Mouse (Mus musculus) C2C12 (cell line): ENCODE measurements around the gene Rplp1. TPM values are rescaled to one million over a fixed set of nuclear protein-coding genes. Genes with fewer than 3 reads are reported as not detected.

Experiments
- H3K27me3 ChIP-seq: one replicate; pipeline ENCODE4 v1.6.1; 2011; ENCODE audit not compliant: control insufficient read depth, insufficient read depth, insufficient read length
- H3K36me3 ChIP-seq: one replicate; pipeline ENCODE4 v1.6.1; 2011; ENCODE audit not compliant: control insufficient read depth, insufficient read depth
- H3K4me3 ChIP-seq: one replicate; pipeline ENCODE4 v1.5.1; 2011; ENCODE audit warnings: mild to moderate bottlenecking, control low read depth; ENCODE audit not compliant: poor library complexity, insufficient read depth, severe bottlenecking
- H3K79me2 ChIP-seq: one replicate; pipeline ENCODE4 v1.6.1; 2011; ENCODE audit not compliant: control insufficient read depth, insufficient read depth
- H3K79me3 ChIP-seq: one replicate; pipeline ENCODE4 v1.6.1; 2011; ENCODE audit warnings: low read depth, control low read depth
- H3ac ChIP-seq: one replicate; pipeline ENCODE3; 2011; ENCODE audit warnings: low read depth; ENCODE audit not compliant: control insufficient read depth, insufficient read length
- CEBPB ChIP-seq: IDR thresholded peaks from one replicate; pipeline ENCODE4 v1.6.1; 2011; ENCODE audit warnings: low read depth, mild to moderate bottlenecking, control low read depth, moderate library complexity
- CTCF ChIP-seq: IDR thresholded peaks from one replicate; pipeline ENCODE4 v1.5.1; 2011; ENCODE audit not compliant: control insufficient read depth, insufficient read depth, insufficient read length
- FOSL1 ChIP-seq: IDR thresholded peaks from one replicate; pipeline ENCODE4 v1.8.0; 2011; ENCODE audit warnings: mild to moderate bottlenecking, low read length; ENCODE audit not compliant: poor library complexity, insufficient read depth, severe bottlenecking
- MAX ChIP-seq: IDR thresholded peaks from one replicate; pipeline ENCODE4 v1.6.1; 2011; ENCODE audit warnings: mild to moderate bottlenecking, control low read depth
- MYOD1 ChIP-seq: IDR thresholded peaks from one replicate; pipeline ENCODE4 v1.6.1; 2011; ENCODE audit warnings: low read depth; ENCODE audit not compliant: control insufficient read depth, insufficient read length
- MYOG ChIP-seq: IDR thresholded peaks from one replicate; pipeline ENCODE4 v1.6.1; 2011; ENCODE audit not compliant: control insufficient read depth, insufficient read length; ENCODE audit errors: extremely low read depth
- USF1 ChIP-seq: IDR thresholded peaks from one replicate; pipeline ENCODE4 v1.6.1; 2011; ENCODE audit warnings: low read depth, mild to moderate bottlenecking, control low read depth, moderate library complexity
- polyA plus RNA-seq: library from polyadenylated mRNA; unstranded; fragments of >200 nt; fragmentation: generic; extraction: Trizol; gene quantifications from one replicate; pipeline ENCODE4 v1.2.1, GENCODE M21; 2012; ENCODE audit warnings: missing spikeins

The Rplp1 gene
- polyA plus RNA-seq, 1 experiment: 13,097 TPM

DNA sequence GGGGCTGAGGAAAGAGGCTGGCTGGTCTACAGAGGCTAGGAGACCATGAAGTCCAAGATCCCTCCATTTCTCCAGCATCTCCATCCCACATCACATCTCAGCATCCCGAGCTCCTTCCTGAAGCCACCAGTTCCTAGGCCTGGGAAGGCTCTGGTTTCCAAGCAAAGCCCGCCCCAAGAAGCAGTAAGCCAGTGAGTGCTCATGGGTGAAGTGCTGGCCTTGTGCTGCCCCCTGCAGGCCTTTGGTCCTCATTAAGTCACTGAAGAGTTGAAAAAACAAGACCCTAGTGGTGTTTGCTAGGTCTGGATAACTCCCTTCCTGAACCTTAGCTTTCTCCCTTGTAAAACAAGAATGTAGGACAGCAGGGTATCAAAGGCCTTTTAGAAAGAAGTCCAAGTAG lies 35.5 kb downstream of the Rplp1 start:
- Histone ChIP-seq H3K79me3 (no peaks in the 10 kb centered on the region), H3K4me3 (no peak overlapping the region), H3K36me3 (no peaks in the 10 kb centered on the region), H3ac (no peak overlapping the region), H3K79me2 (no peaks in the 10 kb centered on the region), H3K27me3 (peaks cover 14% of the 10 kb centered on the region)
- TF ChIP-seq CEBPB (no peak), CTCF (peak; percentile 37), FOSL1 (no peak), MYOD1 (no peak), USF1 (no peak), MAX (no peak)

DNA sequence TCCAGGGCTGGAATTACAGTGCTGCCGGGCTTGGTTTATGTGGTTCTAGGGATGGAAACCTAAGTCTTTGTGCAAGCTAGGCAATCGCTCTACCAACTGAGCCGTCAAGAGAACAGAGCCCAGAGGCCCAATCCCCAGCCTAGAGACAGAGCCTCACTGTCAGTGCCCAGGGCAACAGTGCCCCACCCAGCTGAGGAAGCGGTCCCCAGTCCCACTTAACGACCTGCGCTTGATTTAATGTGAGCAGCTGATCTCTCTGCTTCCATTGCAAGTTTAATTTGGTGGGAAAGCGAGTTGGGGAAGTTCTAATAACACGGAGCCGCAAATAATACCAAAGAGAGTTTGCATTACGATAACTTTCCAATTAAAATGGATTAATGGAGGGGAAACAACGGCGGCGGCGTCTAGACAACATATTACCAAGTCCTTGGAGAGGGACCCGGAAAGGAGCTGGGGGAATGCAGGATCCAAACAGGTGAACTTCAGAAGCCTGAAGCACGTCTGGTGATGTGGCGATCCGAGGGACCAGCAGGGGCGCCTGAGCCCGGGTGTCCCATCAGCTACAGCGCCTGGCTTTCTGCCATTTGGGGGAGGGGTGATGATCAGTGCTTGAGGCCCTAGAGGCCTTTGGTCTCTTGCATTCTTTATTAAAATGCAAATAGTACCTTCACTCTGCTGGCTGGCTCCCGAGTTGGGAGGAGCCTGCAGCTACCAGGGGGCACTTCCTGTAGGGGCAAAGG lies 36.8 kb downstream of the Rplp1 start:
- Histone ChIP-seq H3K27me3 (peaks cover 14% of the 10 kb centered on the region), H3K36me3 (no peaks in the 10 kb centered on the region), H3K79me2 (no peaks in the 10 kb centered on the region), H3K79me3 (no peaks in the 10 kb centered on the region), H3K4me3 (no peak overlapping the region), H3ac (no peak overlapping the region)
- no peak for TF ChIP-seq USF1
- TF ChIP-seq MYOD1: no peak
- TF ChIP-seq CEBPB: no peak
- no peak for TF ChIP-seq MYOG
- no peak for TF ChIP-seq CTCF
- no peak for TF ChIP-seq MAX
- no peak for TF ChIP-seq FOSL1

DNA sequence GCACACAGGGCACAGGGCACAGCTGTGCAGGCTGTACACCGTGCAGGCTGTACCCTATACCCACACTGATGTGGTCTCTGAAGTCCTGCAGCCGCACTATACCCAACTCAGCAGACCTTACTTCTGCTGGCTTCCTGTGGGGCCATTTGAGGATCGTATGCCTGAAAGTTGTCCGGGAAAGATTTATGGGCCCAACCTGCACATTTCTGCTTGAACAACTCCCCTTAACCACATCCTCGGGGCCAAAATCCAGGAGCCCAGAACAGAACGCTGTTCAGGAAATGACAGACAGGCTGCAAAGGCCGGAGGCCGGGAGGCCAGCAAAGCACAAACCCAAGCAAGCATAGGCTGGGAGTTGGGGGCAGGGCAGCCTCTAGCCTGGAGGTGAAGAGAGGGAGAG lies 41.0 kb downstream of the Rplp1 start:
- peaks cover 19% of the 10 kb centered on the region for H3K27me3 ChIP-seq
- no peaks in the 10 kb centered on the region for H3K79me3 ChIP-seq
- no peak for TF ChIP-seq MYOG
- no peak for TF ChIP-seq USF1
- no peak for TF ChIP-seq MYOD1
- no peak for TF ChIP-seq MAX
- TF ChIP-seq CTCF: no peak
- no peak for TF ChIP-seq FOSL1
- TF ChIP-seq CEBPB: no peak
- H3K79me2 ChIP-seq: no peaks in the 10 kb centered on the region
- no peak overlapping the region for H3K4me3 ChIP-seq
- H3K36me3 ChIP-seq: no peaks in the 10 kb centered on the region
- H3ac ChIP-seq: no peak overlapping the region

DNA sequence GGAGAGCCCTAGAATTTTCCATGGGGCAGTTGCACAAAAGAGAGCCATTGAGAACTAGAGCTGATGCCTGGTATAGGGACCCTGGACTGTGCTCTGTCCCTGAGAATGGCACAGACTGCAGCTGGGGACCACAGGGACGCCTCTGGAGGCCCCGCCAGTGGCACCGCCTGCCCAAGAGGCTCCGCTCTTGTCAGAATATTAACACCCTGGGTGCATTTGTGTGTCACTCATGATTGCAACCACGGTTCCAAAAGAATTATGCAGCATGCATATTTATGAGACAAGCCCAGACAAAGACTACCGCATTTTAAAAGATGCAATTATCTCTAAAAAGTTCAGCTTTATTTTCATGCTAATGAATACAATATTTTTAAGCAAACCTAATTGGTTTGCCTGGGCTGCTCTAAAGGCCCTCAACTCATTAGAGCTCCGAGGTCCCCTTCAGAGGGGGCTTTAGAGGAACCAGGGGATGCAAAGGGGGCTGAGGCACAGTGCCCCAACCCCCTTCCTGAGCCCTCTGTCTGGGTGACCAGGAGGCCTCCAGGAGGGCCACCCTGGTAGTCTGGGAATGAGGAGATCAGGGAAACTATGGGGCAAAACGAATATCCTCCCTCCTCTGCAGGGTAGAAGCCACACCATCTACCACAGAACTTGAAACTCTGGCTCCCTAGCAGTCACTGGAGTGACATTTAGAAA lies 41.9 kb downstream of the Rplp1 start:
- no peak for TF ChIP-seq MYOG
- TF ChIP-seq USF1: no peak
- TF ChIP-seq FOSL1: no peak
- no peak for TF ChIP-seq CEBPB
- H3K27me3 ChIP-seq: peaks cover 21% of the 10 kb centered on the region

DNA sequence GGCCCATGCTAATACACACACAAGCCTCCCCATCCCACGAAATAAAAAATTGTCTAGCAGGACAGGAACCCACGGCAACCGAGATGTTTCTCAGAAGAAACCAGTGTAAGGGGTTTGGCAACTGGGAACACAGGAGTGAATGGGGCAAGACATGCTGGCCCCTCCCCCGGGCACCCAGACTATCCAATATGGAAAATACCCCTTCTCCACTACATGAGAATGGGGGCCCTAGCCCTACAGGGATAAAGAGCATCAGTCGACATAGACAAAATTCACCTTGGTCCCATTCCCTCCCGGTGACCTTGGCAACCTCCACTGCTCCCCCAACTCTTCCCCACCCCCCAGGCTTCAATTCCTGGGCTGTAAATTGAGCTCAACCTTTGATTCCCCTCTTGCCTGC lies 42.5 kb downstream of the Rplp1 start:
- Histone ChIP-seq H3K4me3 (no peak overlapping the region), H3ac (no peak overlapping the region), H3K36me3 (no peaks in the 10 kb centered on the region), H3K79me3 (no peaks in the 10 kb centered on the region), H3K27me3 (peaks cover 16% of the 10 kb centered on the region), H3K79me2 (no peaks in the 10 kb centered on the region)
- TF ChIP-seq USF1: no peak
- TF ChIP-seq CEBPB: no peak
- TF ChIP-seq FOSL1: no peak

More for the DNA sequence above, 41.9 kb downstream of the Rplp1 start:
- Histone ChIP-seq H3K4me3 (no peak overlapping the region), H3K79me3 (no peaks in the 10 kb centered on the region), H3K36me3 (no peaks in the 10 kb centered on the region), H3K79me2 (no peaks in the 10 kb centered on the region), H3ac (no peak overlapping the region)

DNA sequence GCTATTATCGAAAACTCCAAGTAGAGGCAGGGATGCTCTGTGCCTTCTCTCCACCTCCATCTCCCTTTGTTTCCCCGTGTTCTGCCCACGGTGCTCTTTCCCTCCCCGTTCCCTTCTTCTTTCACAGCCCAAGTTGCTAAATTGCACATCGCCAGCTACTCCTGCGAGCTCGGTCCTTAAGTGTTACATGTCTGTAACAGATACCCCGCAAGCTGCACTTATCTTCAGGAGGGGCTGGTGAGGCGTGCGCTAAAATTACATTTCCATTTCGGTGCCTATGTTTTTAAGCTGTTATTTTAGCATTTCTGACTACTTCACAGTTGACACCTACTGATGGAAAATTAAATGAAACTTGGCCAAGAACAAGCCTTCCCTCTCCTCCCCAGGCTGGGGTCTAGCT lies 46.7 kb downstream of the Rplp1 start:
- peaks cover 24% of the 10 kb centered on the region for H3K27me3 ChIP-seq
- no peak overlapping the region for H3K4me3 ChIP-seq
- TF ChIP-seq CTCF (no peak), MYOG (no peak), FOSL1 (no peak), MAX (no peak), CEBPB (no peak), USF1 (no peak), MYOD1 (no peak)
- H3K79me2 ChIP-seq: no peaks in the 10 kb centered on the region
- H3ac ChIP-seq: no peak overlapping the region
- H3K79me3 ChIP-seq: no peaks in the 10 kb centered on the region
- H3K36me3 ChIP-seq: no peaks in the 10 kb centered on the region

Other genes with a start within 250 kb of the Rplp1 start
- 65.2 TPM for gene Kif23, start 32.2 kb upstream of the Rplp1 start, polyA plus RNA-seq
- 0.04 TPM for gene Paqr5, start 112.3 kb upstream of the Rplp1 start, polyA plus RNA-seq
- gene Glce, start 208.1 kb upstream of the Rplp1 start, polyA plus RNA-seq: 10.1 TPM